Mouse (Mus musculus) liver, embryonic 11.5 days (tissue): ENCODE results near the gene Pcbp4. TPM values are rescaled to one million over a fixed set of nuclear protein-coding genes. Genes with fewer than 3 reads are reported as not detected.
A peak's percentile ranks its signal among the peaks of the same experiment; 100 is the strongest.

Source experiments
- ATAC-seq: fragments of 200-750 bp; cut with Nextera tagmentation; replicated peaks from 2 replicates; pipeline ENCODE4 v1.8.0; 2017; ENCODE audit warnings: moderate number of reproducible peaks, mild to moderate bottlenecking, moderate TSS enrichment, moderate library complexity; ENCODE audit not compliant: low FRiP score
- DNase-seq: peaks from one replicate; pipeline ENCODE4 v3.0.0-alpha.2; 2017; ENCODE audit warnings: low spot score
- H3K27ac ChIP-seq: fragments of 300-500 bp; sonication (generic); 2 replicates; pipeline ENCODE4 v1.5.1; 2014; ENCODE audit warnings: mild to moderate bottlenecking, low read depth, low read length, control low read depth
- H3K27me3 ChIP-seq: fragments of 300-500 bp; sonication (generic); replicated peaks from 2 replicates; pipeline ENCODE4 v1.6.1; 2014; ENCODE audit warnings: low read length, mixed read lengths; ENCODE audit not compliant: control insufficient read depth, insufficient read depth
- H3K36me3 ChIP-seq: fragments of 300-500 bp; sonication (generic); 2 replicates; pipeline ENCODE4 v1.6.1; 2014; ENCODE audit warnings: mild to moderate bottlenecking, low read length, moderate library complexity, mixed read lengths; ENCODE audit not compliant: control insufficient read depth, insufficient read depth
- H3K4me1 ChIP-seq: fragments of 300-500 bp; sonication (generic); replicated peaks from 2 replicates; pipeline ENCODE4 v1.6.1; 2014; ENCODE audit warnings: low read length, mixed read lengths; ENCODE audit not compliant: control insufficient read depth, insufficient read depth
- H3K4me2 ChIP-seq: fragments of 300-500 bp; sonication (generic); 2 replicates; pipeline ENCODE4 v1.6.1; 2014; ENCODE audit warnings: mild to moderate bottlenecking, control low read depth, moderate library complexity
- H3K4me3 ChIP-seq: fragments of 300-500 bp; sonication (generic); 2 replicates; pipeline ENCODE4 v1.5.1; 2014; ENCODE audit warnings: low read depth, low read length, control low read depth
- H3K9ac ChIP-seq: fragments of 300-500 bp; sonication (generic); 2 replicates; pipeline ENCODE4 v1.6.1; 2014; ENCODE audit warnings: low read depth, low read length, control low read depth
- H3K9me3 ChIP-seq: fragments of 300-500 bp; sonication (generic); 2 replicates; pipeline ENCODE4 v1.6.1; 2016; ENCODE audit warnings: low read length, inconsistent platforms, mixed read lengths; ENCODE audit not compliant: control insufficient read depth
- WGBS: fragments of 180-500 bp; shearing (Covaris S2); extraction: QIAGEN DNeasy Blood & Tissue Kit; methylation state at CpG from one replicate; pipeline ENCODE4 v1.1.7; 2014; 5-methylcytosine and 5-hydroxymethylcytosine counted together
- polyA plus RNA-seq: library from polyadenylated mRNA; unstranded; fragments of >200 nt; fragmentation: Nextera tagmentation; extraction: Ambion mirVana; gene quantifications from 2 replicates; pipeline ENCODE4 v1.2.1, GENCODE M21; 2014

Gene Pcbp4
- polyA plus RNA-seq, 1 experiment from 2014 or later, result 62.4 TPM

DNA sequence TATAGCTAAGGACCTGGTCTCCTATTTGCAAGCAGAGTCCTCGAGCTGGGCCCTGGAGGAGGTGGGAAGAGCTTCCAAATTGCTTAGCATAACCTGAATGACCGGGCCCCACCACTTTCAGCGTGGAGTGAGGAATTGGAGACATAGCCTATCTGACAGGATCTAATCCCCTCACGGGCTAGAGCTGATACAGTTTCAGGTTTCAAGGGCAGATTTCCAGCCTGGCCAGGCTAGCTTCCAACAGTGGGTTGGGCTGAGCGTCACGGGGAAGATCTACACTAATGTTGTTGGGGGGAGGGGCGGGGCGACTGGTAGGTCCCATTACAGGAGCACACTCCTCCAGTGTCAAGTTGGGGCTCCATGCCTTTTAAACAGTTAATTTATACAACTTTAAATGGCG lies 2.4 kb upstream of the Pcbp4 start:
- Histone ChIP-seq H3K4me2 (peak overlapping the region; percentile 46), H3K27me3 (no peaks in the 10 kb centered on the region), H3K9me3 (no peaks in the 10 kb centered on the region), H3K27ac (no peak overlapping the region), H3K9ac (no peak overlapping the region), H3K4me3 (no peak overlapping the region), H3K4me1 (peaks cover 63% of the 10 kb centered on the region), H3K36me3 (no peaks in the 10 kb centered on the region)
- 31% methylated on average over 9 of the region's 9 CpGs for WGBS
- DNase-seq (no peak), ATAC-seq (no peak)

DNA sequence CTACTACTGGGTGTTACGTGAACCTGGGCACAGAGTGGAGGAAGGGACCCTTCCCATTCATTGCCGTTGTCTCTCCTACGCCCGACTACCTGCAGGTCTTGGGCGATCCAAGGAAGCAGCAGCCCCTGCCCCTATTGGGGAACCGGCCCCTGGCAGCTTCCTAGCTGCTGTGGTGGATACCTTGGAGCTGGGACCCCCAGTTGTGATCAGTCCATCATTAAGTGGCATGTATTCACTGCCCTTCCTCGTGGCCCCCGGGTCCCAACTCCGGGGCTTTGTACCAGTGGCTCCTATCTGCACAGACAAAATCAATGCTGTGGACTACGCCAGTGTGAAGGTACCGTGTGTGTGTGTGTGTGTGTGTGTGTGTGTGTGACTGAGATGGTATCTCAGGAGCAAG lies 1.8 kb upstream of the Pcbp4 start:
- no peak for ATAC-seq
- no peak for DNase-seq
- no peaks in the 10 kb centered on the region for H3K27me3 ChIP-seq
- no peak overlapping the region for H3K4me3 ChIP-seq
- peaks cover 62% of the 10 kb centered on the region for H3K4me1 ChIP-seq
- H3K9ac ChIP-seq, result no peak overlapping the region
- H3K27ac ChIP-seq, result no peak overlapping the region; the same call in 1 of the 2 replicates
- no peaks in the 10 kb centered on the region for H3K36me3 ChIP-seq
- no peaks in the 10 kb centered on the region for H3K9me3 ChIP-seq
- H3K4me2 ChIP-seq, result peak overlapping the region; percentile 26
- 72% methylated on average over 11 of the region's 11 CpGs for WGBS

- H3K4me2 ChIP-seq, result peak overlapping the region; percentile 91
- no peak for DNase-seq
- peaks cover 63% of the 10 kb centered on the region for H3K4me1 ChIP-seq
- no peaks in the 10 kb centered on the region for H3K36me3 ChIP-seq
- no peaks in the 10 kb centered on the region for H3K27me3 ChIP-seq
- H3K27ac ChIP-seq, result no peak overlapping the region
- 49% methylated on average over 2 of the region's 2 CpGs for WGBS
- no peak overlapping the region for H3K4me3 ChIP-seq
- ATAC-seq, result no peak
- H3K9ac ChIP-seq, result no peak overlapping the region
- no peaks in the 10 kb centered on the region for H3K9me3 ChIP-seq
These were observed 1.2 kb upstream of the Pcbp4 start for GRCm38 (mm10) chr9:106451899-106452298.

GRCm38 (mm10) chr9:106452351-106452750 lies 740 bp upstream of the Pcbp4 start:
- Histone ChIP-seq H3K9ac (no peak overlapping the region), H3K27ac (peak overlapping the region; percentile 6; the same call in 1 of the 2 replicates), H3K4me3 (peak overlapping the region; percentile 75; the same call in 1 of the 2 replicates), H3K9me3 (no peaks in the 10 kb centered on the region), H3K4me2 (peak overlapping the region; percentile 91), H3K36me3 (no peaks in the 10 kb centered on the region), H3K27me3 (no peaks in the 10 kb centered on the region), H3K4me1 (peaks cover 66% of the 10 kb centered on the region)
- DNase-seq (no peak), ATAC-seq (no peak)
- WGBS, result 33% methylated on average over 6 of the region's 6 CpGs

DNA sequence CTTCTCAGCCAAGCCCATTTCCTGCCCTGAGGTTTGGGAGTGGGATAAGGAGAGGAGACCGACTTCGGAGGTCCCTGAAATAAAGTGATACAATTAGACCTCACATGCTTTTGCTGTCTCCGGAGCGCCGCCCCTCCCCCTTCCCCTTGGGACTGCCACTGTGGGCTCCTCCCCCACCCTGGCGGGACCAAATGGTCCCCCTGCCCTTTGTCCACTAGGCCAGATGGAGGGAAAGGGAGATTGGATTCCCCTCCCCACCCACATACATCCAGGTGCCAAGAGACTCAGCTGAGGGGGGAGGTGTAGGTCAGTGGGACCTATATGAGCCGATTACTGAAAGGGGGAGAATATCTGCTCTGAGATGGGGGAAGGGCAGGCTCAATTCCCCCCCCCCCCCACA lies 270 bp upstream of the Pcbp4 start:
- H3K4me2 ChIP-seq, result peak overlapping the region; percentile 91
- ATAC-seq (peak; percentile 16; the same call in 1 of the 2 replicates), DNase-seq (peak; percentile 69)
- H3K9me3 ChIP-seq, result no peaks in the 10 kb centered on the region
- no peaks in the 10 kb centered on the region for H3K36me3 ChIP-seq
- H3K27me3 ChIP-seq, result no peaks in the 10 kb centered on the region
- 4% methylated on average over 7 of the region's 7 CpGs for WGBS
- H3K4me1 ChIP-seq, result peaks cover 63% of the 10 kb centered on the region
- no peak overlapping the region; the same call in 1 of the 2 replicates for H3K9ac ChIP-seq
- H3K27ac ChIP-seq, result peak overlapping the region; percentile 83
- peak overlapping the region; percentile 75 for H3K4me3 ChIP-seq

DNA sequence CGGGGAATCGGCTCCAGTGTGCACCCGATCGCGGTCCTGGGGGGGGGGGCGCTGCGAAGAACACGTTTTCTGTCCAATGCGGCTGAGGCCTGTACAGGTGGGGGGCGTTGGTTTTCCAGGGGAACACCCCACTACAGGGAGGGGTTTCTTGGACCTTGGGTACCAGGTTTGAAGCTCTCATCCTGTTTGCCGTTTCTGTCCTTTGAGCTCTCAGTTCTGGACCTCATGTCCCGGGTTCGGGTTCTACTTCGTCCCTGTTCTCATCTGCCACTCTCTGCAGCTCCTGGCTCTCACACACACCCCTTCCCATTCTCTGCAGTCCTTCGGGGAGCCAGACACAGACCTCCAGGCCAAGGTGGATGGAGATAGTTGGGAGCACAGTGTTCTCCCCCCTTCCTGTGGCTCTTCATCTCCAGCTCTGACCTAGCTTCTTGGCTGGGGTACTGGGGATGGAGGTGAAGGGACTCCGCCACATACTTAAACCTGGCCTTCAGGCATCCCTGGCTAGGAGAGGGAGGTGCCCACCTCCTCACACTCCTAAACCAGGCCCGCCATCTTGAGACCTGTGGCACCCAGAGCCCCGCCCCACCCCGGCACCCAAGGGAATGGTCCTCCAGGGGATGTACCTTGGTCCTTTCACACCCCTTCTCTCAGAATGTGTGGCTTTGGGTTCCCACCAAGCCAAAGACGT lies 1.1 kb downstream of the Pcbp4 start:
- Histone ChIP-seq H3K27me3 (no peaks in the 10 kb centered on the region), H3K4me3 (peak overlapping the region; percentile 75), H3K4me1 (peaks cover 53% of the 10 kb centered on the region), H3K4me2 (peak overlapping the region; percentile 91), H3K9ac (peak overlapping the region; percentile 73), H3K9me3 (no peaks in the 10 kb centered on the region), H3K27ac (peak overlapping the region; percentile 52), H3K36me3 (no peaks in the 10 kb centered on the region)
- DNase-seq (no peak), ATAC-seq (peak; percentile 11)
- 6% methylated on average over 15 of the region's 20 CpGs for WGBS

DNA sequence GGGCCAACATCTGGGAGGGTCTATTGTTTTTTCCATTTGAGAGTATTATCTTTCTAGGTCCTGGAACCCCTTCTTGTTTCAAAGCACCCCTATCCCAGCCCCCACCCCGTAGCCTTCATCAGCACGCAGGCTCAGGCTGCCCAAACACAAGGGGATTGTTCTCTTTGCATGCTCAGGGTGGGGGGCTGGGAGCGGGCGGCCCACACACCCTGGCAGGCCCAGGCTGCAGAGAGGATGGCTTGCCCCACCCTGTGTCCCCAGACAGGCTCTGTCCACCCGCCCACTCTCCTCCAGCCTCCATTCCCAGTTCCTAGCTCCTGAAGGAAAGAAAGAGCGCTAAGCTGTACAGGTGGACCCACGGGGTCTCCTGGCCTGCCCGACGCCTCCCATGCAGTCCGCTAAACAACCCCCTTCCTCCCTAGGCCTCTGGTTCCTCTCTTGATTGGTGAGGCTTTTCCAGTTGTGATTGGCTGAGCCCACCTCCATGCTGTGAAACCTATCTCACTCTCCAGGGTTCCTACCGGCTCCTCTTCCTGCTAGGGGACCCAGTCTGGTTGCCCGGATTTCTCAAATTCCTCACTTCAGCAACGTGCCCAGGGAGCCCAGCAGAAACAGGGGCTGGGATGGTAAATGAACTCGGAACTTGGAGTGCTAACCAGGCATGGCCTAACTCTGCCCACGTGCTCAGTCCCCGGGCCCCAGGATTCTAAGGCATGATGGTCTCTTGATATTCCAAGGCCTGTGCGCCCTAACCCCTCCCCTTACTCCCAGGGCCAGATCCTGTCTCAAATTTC lies 2.0 kb downstream of the Pcbp4 start:
- Histone ChIP-seq H3K27ac (peak overlapping the region; percentile 52), H3K4me2 (peak overlapping the region; percentile 91), H3K9ac (peak overlapping the region; percentile 73), H3K9me3 (no peaks in the 10 kb centered on the region), H3K36me3 (peaks cover 2% of the 10 kb centered on the region; the same call in 1 of the 2 replicates), H3K27me3 (no peaks in the 10 kb centered on the region), H3K4me1 (peaks cover 49% of the 10 kb centered on the region), H3K4me3 (peak overlapping the region; percentile 75)
- WGBS, result 12% methylated on average over 17 of the region's 17 CpGs
- ATAC-seq (peak; percentile 10; the same call in 1 of the 2 replicates), DNase-seq (no peak)

DNA sequence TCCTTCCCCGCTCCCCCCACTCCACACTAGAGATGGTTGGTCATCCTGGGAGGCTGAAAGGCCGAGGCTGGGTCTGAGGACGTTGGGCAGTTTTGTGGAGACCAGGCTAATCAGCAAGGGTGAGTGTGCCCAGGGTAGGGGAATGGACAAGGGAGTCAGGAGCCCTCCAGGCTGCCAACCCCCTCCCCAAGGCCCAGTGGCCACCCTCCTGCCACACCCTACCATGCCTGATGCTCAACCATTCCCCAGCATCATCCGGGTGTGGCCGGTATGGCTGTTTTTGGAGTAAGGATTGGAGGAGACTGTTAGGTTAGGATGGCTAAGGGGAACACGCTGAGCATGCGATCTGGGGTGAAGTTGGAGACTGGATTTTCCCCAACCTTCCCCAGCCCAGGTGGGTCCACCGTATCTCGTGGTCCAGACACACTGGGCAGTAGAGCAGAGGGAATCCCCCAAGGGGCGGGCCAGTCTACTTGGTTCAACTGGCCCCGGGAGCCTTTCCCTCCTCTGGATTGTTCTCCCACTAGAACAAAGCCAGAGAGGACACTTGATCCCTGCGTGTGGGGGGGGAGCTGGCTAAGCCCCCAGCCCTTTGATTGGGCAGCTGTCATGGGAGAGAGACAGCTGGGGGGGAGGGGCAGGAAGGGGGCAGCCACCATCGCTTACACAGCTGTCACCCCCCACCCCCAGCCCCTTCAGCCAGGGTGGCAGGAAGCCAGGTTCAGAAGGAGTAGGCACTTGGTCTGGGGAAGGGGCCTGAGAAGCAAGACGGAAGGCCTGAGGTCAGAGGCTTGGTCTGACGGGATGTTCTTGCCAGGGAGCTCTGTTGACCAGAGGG lies 3.5 kb downstream of the Pcbp4 start:
- 56% methylated on average over 14 of the region's 15 CpGs for WGBS
- H3K4me1 ChIP-seq, result peaks cover 38% of the 10 kb centered on the region
- peak overlapping the region; percentile 75 for H3K4me3 ChIP-seq
- ATAC-seq (no peak), DNase-seq (no peak)
- no peaks in the 10 kb centered on the region for H3K9me3 ChIP-seq
- peak overlapping the region; percentile 91 for H3K4me2 ChIP-seq
- no peak overlapping the region for H3K9ac ChIP-seq
- H3K27me3 ChIP-seq, result no peaks in the 10 kb centered on the region
- H3K27ac ChIP-seq, result peak overlapping the region; percentile 19; the same call in 1 of the 2 replicates
- peaks cover 7% of the 10 kb centered on the region for H3K36me3 ChIP-seq
